Mouse (Mus musculus) thymus, adult 2 months (tissue): Measurements from ENCODE around the gene Srsf10.

Experiments
- CTCF ChIP-seq: fragments of 200-500 bp; IDR thresholded peaks from 2 replicates; pipeline ENCODE4 v1.5.1; 2012; ENCODE audit warnings: mild to moderate bottlenecking, control low read depth, low read length, moderate library complexity, borderline replicate concordance; ENCODE audit not compliant: control insufficient read depth, poor library complexity, insufficient read depth; ENCODE audit errors: extremely low read depth
- POLR2A ChIP-seq: fragments of 200-500 bp; IDR thresholded peaks from 2 replicates; pipeline ENCODE4 v1.6.1; 2012; ENCODE audit warnings: mild to moderate bottlenecking, low read length, control low read depth, moderate library complexity; ENCODE audit not compliant: control insufficient read depth, poor library complexity, insufficient read depth; ENCODE audit errors: extremely low read depth

DNA sequence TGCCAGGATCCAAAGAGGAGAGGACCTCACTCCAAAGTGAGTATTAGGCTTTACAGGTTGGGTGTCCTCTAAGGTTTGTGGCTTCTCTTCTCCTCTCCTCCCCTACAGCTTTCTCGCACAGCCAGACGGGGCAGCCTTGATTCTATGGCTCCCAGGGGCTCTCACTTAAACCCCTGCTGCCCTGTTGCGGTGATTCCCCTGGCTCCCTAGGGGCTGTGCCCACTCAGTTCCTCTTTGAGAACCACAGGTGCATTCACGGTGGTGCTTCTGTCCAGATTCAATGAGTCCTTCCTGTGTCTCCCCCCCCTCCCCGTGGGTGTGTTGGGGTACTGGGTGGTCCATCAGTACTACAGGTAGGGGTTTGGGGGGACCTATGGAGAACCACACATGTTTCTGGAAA is 44.5 kb downstream of the Srsf10 start:
- no peak for TF ChIP-seq CTCF
- no peak for TF ChIP-seq POLR2A
